Mouse (Mus musculus) bone marrow, adult 2 months (tissue): Measurements from ENCODE around the gene Aunip.

Experiments used
- CTCF ChIP-seq: fragments of 200-500 bp; IDR thresholded peaks from 2 replicates; pipeline ENCODE4 v1.5.1; 2011; ENCODE audit warnings: low read length, control low read depth; ENCODE audit not compliant: control insufficient read depth, insufficient read depth
- POLR2A ChIP-seq: fragments of 200-500 bp; IDR thresholded peaks from 2 replicates; pipeline ENCODE4 v1.6.1; 2011; ENCODE audit warnings: low read depth, mild to moderate bottlenecking, control low read depth, low read length, borderline replicate concordance; ENCODE audit not compliant: control insufficient read depth

DNA sequence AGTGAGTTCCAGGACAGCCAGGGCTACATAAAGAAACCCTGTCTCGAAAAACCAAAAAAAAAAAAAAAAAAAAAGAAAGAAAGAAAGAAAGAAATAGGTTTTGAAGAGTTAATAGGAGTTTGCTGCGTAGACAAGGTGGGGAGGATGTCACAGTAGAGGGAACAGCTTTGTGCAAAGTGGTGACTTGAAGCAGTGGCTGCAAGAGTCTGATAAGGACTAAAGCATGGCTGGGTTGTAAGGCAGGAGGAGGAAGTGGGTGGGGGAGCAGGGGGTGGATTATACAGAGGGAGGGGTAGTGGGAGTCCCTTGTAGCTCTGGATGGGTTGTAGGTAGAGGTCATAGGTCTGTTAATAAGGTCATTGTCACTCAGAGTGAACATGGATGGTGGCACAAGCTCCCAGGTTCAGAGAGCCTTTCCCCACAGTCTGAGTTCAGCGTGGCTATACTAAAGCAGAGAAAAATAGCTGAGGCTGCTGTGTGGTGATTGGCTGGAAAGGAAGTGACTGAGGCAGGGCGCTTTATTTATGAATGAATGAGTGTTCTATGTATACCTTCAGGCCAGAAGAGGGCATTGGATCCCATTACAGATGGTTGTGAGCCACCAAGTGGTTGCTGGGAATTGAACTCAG, 4.7 kb upstream of the Aunip start:
- TF ChIP-seq CTCF = no peak
- TF ChIP-seq POLR2A = no peak
